Mouse (Mus musculus): Measurements from ENCODE around the gene Nr1d1. TPM values are rescaled to one million over a fixed set of nuclear protein-coding genes. Genes with fewer than 3 reads are reported as not detected.

Gene Nr1d1
- polyA plus RNA-seq, 2 experiments from 2014 or later = 2.9 to 5.4 TPM

DNA sequence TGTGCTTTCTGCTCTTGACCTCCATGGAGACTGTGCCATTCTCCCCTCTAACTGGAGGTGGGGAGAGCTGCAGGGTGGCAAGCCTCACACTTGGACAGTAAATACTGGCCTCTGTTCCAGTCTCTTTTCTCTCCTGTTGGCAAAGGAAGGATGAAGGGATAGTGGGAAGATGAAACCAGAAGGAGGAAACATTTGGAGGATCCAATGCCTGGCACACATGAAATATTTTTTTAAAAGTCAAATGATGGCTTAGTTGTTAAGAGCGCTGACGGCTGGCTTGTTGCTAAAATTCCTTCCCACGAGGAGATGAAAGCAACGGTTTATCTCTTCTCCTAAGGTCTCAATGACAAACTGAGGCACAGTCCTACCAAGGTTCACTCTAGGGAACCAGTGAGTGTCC is 40.0 kb downstream of the Nr1d1 start:
- ATAC-seq = no peak

DNA sequence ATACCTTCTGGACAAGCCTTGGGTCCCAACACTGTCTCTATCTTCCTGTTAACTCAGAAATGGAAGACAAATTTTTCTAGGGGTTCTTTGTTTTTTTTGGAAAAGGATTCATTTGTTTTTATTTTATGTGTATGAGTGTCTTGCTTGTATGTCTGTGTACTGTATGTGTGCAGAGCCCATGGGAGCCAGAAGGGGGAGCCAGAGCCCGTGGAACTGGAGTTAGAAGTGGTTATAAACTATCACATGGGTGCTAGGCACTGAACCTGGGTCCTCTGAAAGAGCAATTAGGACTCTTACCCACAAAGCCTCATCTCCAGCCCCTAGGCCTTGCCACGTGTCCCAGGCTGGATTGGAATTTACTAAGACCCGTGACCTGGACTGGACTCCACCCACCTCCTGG is 41.1 kb downstream of the Nr1d1 start:
- no peak for ATAC-seq

DNA sequence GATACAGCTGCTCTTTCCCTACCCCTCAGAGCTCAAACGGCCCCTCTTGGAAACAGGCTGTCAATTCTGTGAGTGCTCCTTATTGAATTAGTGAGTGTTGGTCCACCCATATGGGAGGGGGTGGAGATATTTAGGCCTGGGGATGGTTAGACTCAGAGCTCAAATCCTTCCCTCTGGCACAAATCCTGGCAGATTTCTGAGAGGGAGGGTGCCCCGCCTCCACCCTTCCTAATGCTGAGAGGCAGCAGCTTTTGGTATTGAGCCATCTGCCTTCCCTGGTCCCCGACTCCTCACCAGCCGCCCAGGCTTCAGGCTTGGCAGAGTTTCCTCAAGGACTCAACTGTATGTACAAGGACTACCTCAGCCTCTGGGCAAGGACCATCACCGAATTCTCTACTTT is 44.0 kb downstream of the Nr1d1 start:
- no peak for ATAC-seq

- no peak for ATAC-seq
Observed at GRCm38 (mm10) chr11:98730727-98731126, 44.4 kb downstream of the Nr1d1 start.

DNA sequence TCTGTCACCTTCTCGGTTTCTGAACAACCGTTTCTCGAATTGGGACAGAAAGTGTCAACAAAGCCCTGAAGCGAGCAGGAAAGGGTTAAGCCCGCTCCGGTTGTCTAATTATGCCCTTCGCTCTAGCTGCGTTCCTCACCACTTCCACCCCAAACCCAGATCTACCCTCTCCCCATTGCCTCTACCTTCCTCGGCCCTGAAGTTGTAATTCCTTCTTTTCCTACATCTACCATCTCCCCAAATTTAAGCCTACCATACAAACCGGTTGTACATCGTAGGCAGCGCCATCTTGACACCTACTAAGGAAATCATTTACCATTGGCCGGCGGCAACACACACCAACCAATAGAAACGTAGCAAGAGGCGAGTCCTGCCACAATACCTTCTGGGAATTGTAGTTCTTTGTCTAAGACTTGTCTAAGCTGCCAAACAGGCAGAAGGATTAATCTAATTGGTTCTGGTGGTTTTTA is 46.0 kb downstream of the Nr1d1 start, which contains the start of gene Med24:
Gene Med24 (minus strand): TSS at position 317 of the 470 bp plus-strand sequence.
- ATAC-seq = peak; percentile 99

- no peak for ATAC-seq
Observed at GRCm38 (mm10) chr11:98725926-98726506, 49.1 kb downstream of the Nr1d1 start.

GRCm38 (mm10) chr11:98723098-98723497 is 52.0 kb downstream of the Nr1d1 start:
- no peak for ATAC-seq

DNA sequence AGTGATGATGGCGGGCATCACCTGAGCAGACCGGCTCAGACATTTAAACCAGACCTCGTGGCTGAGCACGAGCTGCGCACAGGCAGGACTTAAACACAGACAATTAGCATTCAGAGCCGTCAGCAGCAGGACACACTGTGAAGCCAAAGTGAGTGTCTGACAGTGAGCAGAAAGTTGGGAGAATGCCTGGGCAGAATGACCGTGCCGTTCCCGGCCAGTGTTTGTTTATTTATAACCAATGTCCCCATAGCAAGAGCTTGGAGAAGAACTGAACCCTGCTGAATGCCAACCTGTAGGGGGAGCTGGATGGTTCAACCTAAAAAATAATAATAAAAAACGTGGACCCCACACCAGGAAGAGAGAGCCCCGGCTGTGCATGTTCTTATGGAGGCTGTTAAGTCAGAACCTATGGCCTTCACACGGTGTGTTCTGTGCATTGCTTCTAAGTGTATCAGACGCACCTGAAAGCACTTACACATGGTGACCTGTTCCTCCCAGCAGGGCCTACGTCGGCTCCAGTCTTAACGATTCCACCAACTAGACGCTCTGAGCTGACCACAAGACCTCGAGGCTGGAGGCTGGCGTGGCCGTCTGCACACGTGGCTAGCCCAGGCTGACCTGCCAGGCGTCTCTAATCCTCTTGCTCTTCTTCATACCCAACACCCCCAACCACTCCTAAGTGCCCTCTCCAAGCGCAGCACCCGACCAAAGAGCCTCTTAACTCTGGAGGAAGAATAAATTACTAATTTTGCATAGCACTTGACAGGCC is 53.5 kb downstream of the Nr1d1 start:
- ATAC-seq = no peak

GRCm38 (mm10) chr11:98720756-98721155 is 54.4 kb downstream of the Nr1d1 start:
- no peak for ATAC-seq

Other genes with a start within 250 kb of the Nr1d1 start
- gene Ikzf3, start 229.3 kb downstream of the Nr1d1 start, polyA plus RNA-seq (2017; shearing (Covaris generic)) = 100 to 1,000 TPM in 1 of 2 experiments, 10 to 100 TPM in 1; 95.8 to 124 TPM
- gene Zpbp2, start 224.2 kb downstream of the Nr1d1 start, polyA plus RNA-seq (2017; shearing (Covaris generic)) = 1 to 10 TPM; 4.2 to 7.1 TPM
- 10 to 100 TPM; 15.8 to 37.6 TPM for gene Ormdl3, start 188.0 kb downstream of the Nr1d1 start, polyA plus RNA-seq (2017; shearing (Covaris generic))
- gene Lrrc3c, start 177.0 kb downstream of the Nr1d1 start, polyA plus RNA-seq (2017; shearing (Covaris generic)) = not detected
- gene Gm12355, start 149.7 kb downstream of the Nr1d1 start, polyA plus RNA-seq (2017; shearing (Covaris generic)) = 1 to 10 TPM; 2.2 to 10.0 TPM
- gene Gsdma3, start 149.0 kb downstream of the Nr1d1 start, polyA plus RNA-seq (2017; shearing (Covaris generic)) = not detected
- gene Gsdma2, start 128.6 kb downstream of the Nr1d1 start, polyA plus RNA-seq (2017; shearing (Covaris generic)) = not detected
- gene Gsdma, start 111.0 kb downstream of the Nr1d1 start, polyA plus RNA-seq (2017; shearing (Covaris generic)) = under 1 TPM in 1 of 2 experiments, not detected in 1; 0.20 TPM
- gene Psmd3, start 92.8 kb downstream of the Nr1d1 start, polyA plus RNA-seq (2017; shearing (Covaris generic)) = 10 to 100 TPM; 14.2 to 25.7 TPM
- gene Csf3, start 74.1 kb downstream of the Nr1d1 start, polyA plus RNA-seq (2017; shearing (Covaris generic)) = not detected
- gene Med24, start 45.9 kb downstream of the Nr1d1 start, polyA plus RNA-seq (2017; shearing (Covaris generic)) = 10 to 100 TPM; 19.1 to 27.9 TPM
- 1 to 10 TPM; 1.4 to 3.5 TPM for gene Thra, start 34.7 kb downstream of the Nr1d1 start, polyA plus RNA-seq (2017; shearing (Covaris generic))
- gene Msl1, start 20.2 kb upstream of the Nr1d1 start, polyA plus RNA-seq (2017; shearing (Covaris generic)) = 10 to 100 TPM; 19.9 to 22.0 TPM
- 10 to 100 TPM; 10.6 to 11.2 TPM for gene Casc3, start 29.6 kb upstream of the Nr1d1 start, polyA plus RNA-seq (2017; shearing (Covaris generic))
- gene Rapgefl1, start 61.5 kb upstream of the Nr1d1 start, polyA plus RNA-seq (2017; shearing (Covaris generic)) = under 1 TPM in 1 of 2 experiments, not detected in 1; 0.15 TPM
- gene Wipf2, start 88.3 kb upstream of the Nr1d1 start, polyA plus RNA-seq (2017; shearing (Covaris generic)) = 10 to 100 TPM; 10.9 to 12.3 TPM
- 10 to 100 TPM; 10.1 to 17.7 TPM for gene Cdc6, start 132.5 kb upstream of the Nr1d1 start, polyA plus RNA-seq (2017; shearing (Covaris generic))
- 10 to 100 TPM in 1 of 2 experiments, 1 to 10 TPM in 1; 9.0 to 13.7 TPM for gene Rara, start 152.5 kb upstream of the Nr1d1 start, polyA plus RNA-seq (2017; shearing (Covaris generic))
- under 1 TPM in 1 of 2 experiments, not detected in 1; 0.41 TPM for gene Gjd3, start 207.7 kb upstream of the Nr1d1 start, polyA plus RNA-seq (2017; shearing (Covaris generic))
- 100 to 1,000 TPM; 118 to 121 TPM for gene Top2a, start 248.9 kb upstream of the Nr1d1 start, polyA plus RNA-seq (2017; shearing (Covaris generic))

Measured in activated CD4-positive, CD25-positive, alpha-beta regulatory T cell, adult 4 months (primary cell).